Mouse (Mus musculus) lung, embryonic 16.5 days (tissue): ENCODE results near the gene CN725425. TPM values are rescaled to one million over a fixed set of nuclear protein-coding genes. Genes with fewer than 3 reads are reported as not detected.
A peak's percentile ranks its signal among the peaks of the same experiment; 100 is the strongest.

ENCODE experiments used
- ATAC-seq: fragments of 200-750 bp; cut with Nextera tagmentation; 2 replicates; pipeline ENCODE4 v1.8.0; 2017; ENCODE audit warnings: low read depth, mild to moderate bottlenecking, moderate library complexity
- H3K27ac ChIP-seq: fragments of 300-500 bp; sonication (generic); 2 replicates; pipeline ENCODE4 v1.5.1; 2014; ENCODE audit warnings: mild to moderate bottlenecking, control low read depth, low read length
- H3K27me3 ChIP-seq: fragments of 300-500 bp; sonication (generic); 2 replicates; pipeline ENCODE4 v1.6.1; 2014; ENCODE audit warnings: low read depth, low read length, mixed read lengths; ENCODE audit not compliant: control insufficient read depth, insufficient read depth
- H3K36me3 ChIP-seq: fragments of 300-500 bp; sonication (generic); 2 replicates; pipeline ENCODE4 v1.6.1; 2014; ENCODE audit warnings: low read length; ENCODE audit not compliant: control insufficient read depth, insufficient read depth
- H3K4me1 ChIP-seq: fragments of 300-500 bp; sonication (generic); replicated peaks from 2 replicates; pipeline ENCODE4 v1.6.1; 2014; ENCODE audit warnings: low read length, mixed read lengths; ENCODE audit not compliant: control insufficient read depth, insufficient read depth
- H3K4me2 ChIP-seq: fragments of 300-500 bp; sonication (generic); 2 replicates; pipeline ENCODE4 v1.6.1; 2014; ENCODE audit warnings: low read depth, low read length, control low read depth
- H3K4me3 ChIP-seq: fragments of 300-500 bp; sonication (generic); 2 replicates; pipeline ENCODE4 v1.5.1; 2014; ENCODE audit warnings: mild to moderate bottlenecking, low read length, control low read depth
- H3K9ac ChIP-seq: fragments of 300-500 bp; sonication (generic); 2 replicates; pipeline ENCODE4 v1.6.1; 2014; ENCODE audit warnings: low read length, control low read depth
- H3K9me3 ChIP-seq: fragments of 300-500 bp; sonication (generic); 2 replicates; pipeline ENCODE4 v1.6.1; 2016; ENCODE audit warnings: low read length; ENCODE audit not compliant: control insufficient read depth
- WGBS: fragments of 180-500 bp; shearing (Covaris S2); extraction: QIAGEN DNeasy Blood & Tissue Kit; methylation state at CpG from one replicate; pipeline ENCODE4 v1.1.7; 2014; 5-methylcytosine and 5-hydroxymethylcytosine counted together
- polyA plus RNA-seq: library from polyadenylated mRNA; unstranded; fragments of >200 nt; fragmentation: Nextera tagmentation; extraction: Ambion mirVana; gene quantifications from 2 replicates; pipeline ENCODE4 v1.2.1, GENCODE M21; 2015

CN725425 gene
- polyA plus RNA-seq, 1 experiment from 2014 or later = not detected

- no peak overlapping the region; the same call in 1 of the 2 replicates for H3K27ac ChIP-seq
- no peaks in the 10 kb centered on the region for H3K27me3 ChIP-seq
- H3K4me2 ChIP-seq = no peak overlapping the region
- H3K9me3 ChIP-seq = no peaks in the 10 kb centered on the region
- no peaks in the 10 kb centered on the region for H3K4me1 ChIP-seq
- 70% methylated on average over 11 of the region's 11 CpGs for WGBS
- H3K9ac ChIP-seq = no peak overlapping the region
- no peaks in the 10 kb centered on the region for H3K36me3 ChIP-seq
- ATAC-seq = peak; percentile 51; the same call in 1 of the 2 replicates
- no peak overlapping the region for H3K4me3 ChIP-seq
Measured at GRCm38 (mm10) chr15:91299319-91299835, 100.1 kb downstream of the CN725425 start.

- no peak overlapping the region for H3K9ac ChIP-seq
- H3K4me1 ChIP-seq = no peaks in the 10 kb centered on the region
- H3K27me3 ChIP-seq = no peaks in the 10 kb centered on the region
- no peaks in the 10 kb centered on the region for H3K9me3 ChIP-seq
- WGBS = 7% methylated on average over 3 of the region's 3 CpGs
- no peaks in the 10 kb centered on the region for H3K36me3 ChIP-seq
- peak; percentile 79 for ATAC-seq
- H3K4me2 ChIP-seq = no peak overlapping the region
- no peak overlapping the region for H3K27ac ChIP-seq
- no peak overlapping the region for H3K4me3 ChIP-seq
Measured at GRCm38 (mm10) chr15:91301366-91301765, 102.1 kb downstream of the CN725425 start.

- Histone ChIP-seq H3K4me3 (no peak overlapping the region), H3K27ac (no peak overlapping the region), H3K4me2 (no peak overlapping the region), H3K9ac (no peak overlapping the region), H3K9me3 (no peaks in the 10 kb centered on the region), H3K4me1 (no peaks in the 10 kb centered on the region), H3K36me3 (no peaks in the 10 kb centered on the region), H3K27me3 (no peaks in the 10 kb centered on the region)
- 44% methylated on average over 7 of the region's 7 CpGs for WGBS
- peak; percentile 59; the same call in 1 of the 2 replicates for ATAC-seq
Measured at GRCm38 (mm10) chr15:91304296-91304852, 105.1 kb downstream of the CN725425 start.

Other genes with a start within 250 kb of the CN725425 start
- gene Kif21a, start 149.5 kb upstream of the CN725425 start, polyA plus RNA-seq = 6.7 and 7.1 TPM in 2 replicates
- gene Abcd2, start 7.7 kb upstream of the CN725425 start, polyA plus RNA-seq = 6.4 and 6.6 TPM in 2 replicates